Comparison of ENCODE assay signal across 21 mouse cellular contexts in genomic region chr13:90992948-90993347, GRCm38 (mm10).
DNase-seq lines count a peak whose midpoint lies in the region; ATAC-seq and TF ChIP-seq lines count a peak whose summit lies in the region.
"Had no signal": no experiment of that assay in that cellular context is flagged by ENCODE, and none has a peak within 500 bp of the region (broad histone marks: within the 10 kb centered on the region; RNA-seq: fewer than 3 reads in every experiment).

No protein-coding gene starts in this region.

- DNase-seq in adrenal gland, adult 2 months: peak; percentile 29
- DNase-seq in adrenal gland, postnatal 25 days: no peak
- peak; percentile 70 for DNase-seq in right cerebral cortex, adult 18-20 months
- no peak for DNase-seq in right cerebral cortex, postnatal 10 days (ENCODE audit: low spot score in 2 of 2)
- peak; percentile 12 for DNase-seq in gonadal fat pad, adult 2 months (ENCODE audit: low read depth)
- DNase-seq in stomach, postnatal 0 days (ENCODE audit: low spot score): no peak
- DNase-seq in heart, postnatal 14 days: no peak
- DNase-seq: cerebellum, adult 8-10 months; heart, adult 11 months; heart, postnatal 4 days; liver; liver, postnatal 0 days; lung, postnatal 36 days; spleen, adult 18-20 months; thymus, postnatal 14 days had no signal

- 78% methylated on average over 5 of the region's 5 CpGs for WGBS in stomach, postnatal 0 days
- WGBS in forebrain, embryonic 16.5 days: 94% methylated on average over 5 of the region's 5 CpGs

- H3K4me3 ChIP-seq in stomach, postnatal 0 days (ENCODE audit: low read depth, low read length): no peak overlapping the region
- H3K4me3 ChIP-seq in forebrain, embryonic 16.5 days (replicated peaks; ENCODE audit: low read length): no peak overlapping the region
- H3K4me3 ChIP-seq: heart, embryonic 13.5 days had no signal

- H3K9ac ChIP-seq in stomach, postnatal 0 days (ENCODE audit: low read length): no peak overlapping the region
- no peak overlapping the region for H3K9ac ChIP-seq in forebrain, embryonic 16.5 days (replicated peaks; ENCODE audit: low read depth, low read length)
- H3K9ac ChIP-seq: heart, embryonic 13.5 days; liver, postnatal 0 days had no signal

- TF ChIP-seq EP300 in stomach, postnatal 0 days (optimal IDR thresholded peaks at IDR 0.05): no peak

- intact Hi-C loops in heart, postnatal 14 days (cut with DNase I): no loop called here

- no peaks in the 10 kb centered on the region for H3K27me3 ChIP-seq in stomach, postnatal 0 days (ENCODE audit: control insufficient read depth, insufficient read depth, low read length)
- H3K27me3 ChIP-seq in forebrain, embryonic 16.5 days (replicated peaks; ENCODE audit: control insufficient read depth, insufficient read depth, low read length): no peaks in the 10 kb centered on the region
- H3K27me3 ChIP-seq: heart, embryonic 13.5 days had no signal

- no peaks in the 10 kb centered on the region for H3K9me3 ChIP-seq in stomach, postnatal 0 days (ENCODE audit: control insufficient read depth, low read length)
- H3K9me3 ChIP-seq in forebrain, embryonic 16.5 days (ENCODE audit: control insufficient read depth, low read length): no peaks in the 10 kb centered on the region

- no peaks in the 10 kb centered on the region for H3K4me1 ChIP-seq in stomach, postnatal 0 days (replicated peaks; ENCODE audit: control insufficient read depth, insufficient read depth)
- no peaks in the 10 kb centered on the region for H3K4me1 ChIP-seq in forebrain, embryonic 16.5 days (replicated peaks; ENCODE audit: control insufficient read depth, insufficient read depth, low read length)
- H3K4me1 ChIP-seq: heart, embryonic 13.5 days had no signal

- H3K27ac ChIP-seq in stomach, postnatal 0 days (replicated peaks): no peak overlapping the region
- no peak overlapping the region for H3K27ac ChIP-seq in forebrain, embryonic 16.5 days (ENCODE audit: low read length)
- H3K27ac ChIP-seq: heart, embryonic 13.5 days; kidney, postnatal 0 days had no signal

- no peak for ATAC-seq in stomach, postnatal 0 days (ENCODE audit: low FRiP score, low TSS enrichment)
- ATAC-seq in forebrain, embryonic 16.5 days: no peak
- ATAC-seq: hindbrain, embryonic 16.5 days; intestine, postnatal 0 days; liver, postnatal 0 days had no signal

- no peak for TF ChIP-seq CTCF in stomach, postnatal 0 days (IDR thresholded peaks at IDR 0.05; ENCODE audit: low read depth)

- H3K36me3 ChIP-seq in stomach, postnatal 0 days (ENCODE audit: control insufficient read depth, insufficient read depth, low read length): no peaks in the 10 kb centered on the region
- no peaks in the 10 kb centered on the region for H3K36me3 ChIP-seq in forebrain, embryonic 16.5 days (ENCODE audit: control insufficient read depth, insufficient read depth)
- H3K36me3 ChIP-seq: heart, embryonic 13.5 days had no signal

- H3K4me2 ChIP-seq in stomach, postnatal 0 days (replicated peaks; ENCODE audit: low read depth): no peak overlapping the region
- no peak overlapping the region for H3K4me2 ChIP-seq in forebrain, embryonic 16.5 days (ENCODE audit: low read length)
- H3K4me2 ChIP-seq: heart, embryonic 13.5 days; midbrain, embryonic 11.5 days had no signal

Comparison
In these comparisons a context has a peak if more than half of its experiments do, and no peak if none do; other contexts are left out.
1. DNase-seq: peak in adrenal gland, adult 2 months (single experiment), right cerebral cortex, adult 18-20 months (single experiment) and gonadal fat pad, adult 2 months (single experiment); none in adrenal gland, postnatal 25 days (single experiment), right cerebral cortex, postnatal 10 days (0 of 2), stomach, postnatal 0 days (single experiment) and heart, postnatal 14 days (0 of 2).